Mouse (Mus musculus) urinary bladder, postnatal 36 days (tissue): Measurements from ENCODE around the gene Cybrd1.

ENCODE experiments used
- DNase-seq, 2 experiments: peaks; one replicate each; pipeline ENCODE4 v3.0.0; 2022; ENCODE audit warnings: low spot score in 2 of 2, mixed read lengths in 1 of 2

Cybrd1 gene

GRCm38 (mm10) chr2:71173031-71173430 lies 55.3 kb downstream of the Cybrd1 start:
- DNase-seq: no peak

GRCm38 (mm10) chr2:71176329-71177249 lies 58.9 kb downstream of the Cybrd1 start:
- no peak for DNase-seq

GRCm38 (mm10) chr2:71177250-71177615 lies 59.5 kb downstream of the Cybrd1 start:
- DNase-seq: no peak

- DNase-seq: no peak
These were observed 60.0 kb downstream of the Cybrd1 start for GRCm38 (mm10) chr2:71177760-71178159.

- no peak for DNase-seq
These were observed 62.0 kb downstream of the Cybrd1 start for GRCm38 (mm10) chr2:71179716-71180115.

- no peak for DNase-seq
These were observed 63.0 kb downstream of the Cybrd1 start for GRCm38 (mm10) chr2:71180566-71181217.

GRCm38 (mm10) chr2:71187950-71188349 lies 70.2 kb downstream of the Cybrd1 start:
- DNase-seq: no peak

GRCm38 (mm10) chr2:71188861-71189260 lies 71.1 kb downstream of the Cybrd1 start:
- no peak for DNase-seq

GRCm38 (mm10) chr2:71191391-71192194 lies 73.9 kb downstream of the Cybrd1 start:
- no peak for DNase-seq

GRCm38 (mm10) chr2:71192195-71192807 lies 74.6 kb downstream of the Cybrd1 start:
- no peak for DNase-seq
